Mouse (Mus musculus): ENCODE measurements at regions not wholly inside any gene's neighbourhood (a gene's known extent, or its start where the extent isn't known, plus 50 kb on each side); places are given as distances from the start of the nearest gene placed in this dataset.

DNA sequence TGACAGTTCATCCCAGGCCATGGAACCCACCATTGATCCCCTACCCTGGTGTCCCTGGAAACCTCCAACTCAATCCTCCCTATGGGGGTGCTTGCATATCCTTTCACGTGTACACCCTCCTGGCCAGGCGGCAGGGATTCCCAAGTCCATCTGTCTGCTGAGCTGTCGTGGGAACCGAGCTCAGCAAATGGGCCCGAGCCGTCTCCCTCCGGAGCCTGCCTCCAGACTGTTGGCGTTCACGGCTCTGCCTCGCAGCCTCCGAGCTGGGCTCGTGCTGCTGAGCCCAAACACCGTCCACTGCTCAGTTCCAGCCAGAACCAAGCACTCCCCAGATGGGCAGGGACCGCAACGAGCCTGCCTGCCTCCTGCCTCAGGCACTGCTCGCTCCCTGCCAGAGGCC, 98.8 kb downstream of the 3100002H09Rik start:
- H3K27ac ChIP-seq (ENCODE audit: insufficient read depth, low read depth): no peak overlapping the region
- in situ Hi-C loops (cut with MboI; ENCODE audit: low pct_ligation_motif_present, low pct_unique_long_range_greater_than_20kb, low sequenced_read_pairs) (no loop called here), dilution Hi-C loops (cut with MboI; ENCODE audit: extremely low pct_ligation_motif_present, extremely low pct_unique_long_range_greater_than_20kb, low sequenced_read_pairs) (no loop called here)
- no peak for TF ChIP-seq RAD21 (IDR thresholded peaks at IDR 0.05; ENCODE audit: low read depth, low read length)
- TF ChIP-seq JUND (conservative IDR thresholded peaks at IDR 0.05; ENCODE audit: low read depth, low read length): no peak
- no peak for TF ChIP-seq USF1 (IDR thresholded peaks at IDR 0.05; ENCODE audit: low read depth, low read length)
- no peak for TF ChIP-seq CHD2 (IDR thresholded peaks at IDR 0.05; ENCODE audit: low read length)
- no peak for TF ChIP-seq SMC3 (IDR thresholded peaks at IDR 0.05; ENCODE audit: low read depth, low read length)
- no peak for TF ChIP-seq TBP (conservative IDR thresholded peaks at IDR 0.05; ENCODE audit: low read depth, low read length)
- TF ChIP-seq MAZ (IDR thresholded peaks at IDR 0.05; ENCODE audit: low read depth, low read length): no peak
- TF ChIP-seq IRF4 (IDR thresholded peaks at IDR 0.05; ENCODE audit: low read depth, low read length): no peak
- TF ChIP-seq HCFC1 (IDR thresholded peaks at IDR 0.05; ENCODE audit: low read depth, low read length): no peak
- no peak for TF ChIP-seq SIN3A (IDR thresholded peaks at IDR 0.05; ENCODE audit: low read length)
- no peak for TF ChIP-seq MYC (IDR thresholded peaks at IDR 0.05; ENCODE audit: low read depth, low read length)
- TF ChIP-seq MEF2A (IDR thresholded peaks at IDR 0.05; ENCODE audit: borderline replicate concordance, low read depth, low read length): no peak
- no peak for TF ChIP-seq POLR2AphosphoS2 (IDR thresholded peaks at IDR 0.05; ENCODE audit: low read depth, low read length)
- TF ChIP-seq PAX5 (IDR thresholded peaks at IDR 0.05; ENCODE audit: low read length): no peak
- no peak for TF ChIP-seq CTCF (conservative IDR thresholded peaks at IDR 0.05 in 1 of 2, IDR thresholded peaks at IDR 0.05 in 1 of 2; ENCODE audit: low read depth in 2 of 2, low read length in 2 of 2)
- TF ChIP-seq CHD1 (IDR thresholded peaks at IDR 0.05; ENCODE audit: low read depth, low read length): no peak
- TF ChIP-seq USF2 (conservative IDR thresholded peaks at IDR 0.05; ENCODE audit: low read depth, low read length): no peak
- TF ChIP-seq ZNF384 (IDR thresholded peaks at IDR 0.05; ENCODE audit: low read depth, low read length): no peak
- H3K27me3 ChIP-seq (replicated peaks): peaks cover 96% of the 10 kb centered on the region
- no peak overlapping the region for H3K9ac ChIP-seq (ENCODE audit: insufficient read depth, low read depth)
- H3K79me2 ChIP-seq (replicated peaks; ENCODE audit: control insufficient read depth, extremely low read depth, insufficient read depth, poor library complexity, severe bottlenecking): no peaks in the 10 kb centered on the region
- no peak for DNase-seq (ENCODE audit: extremely low read depth)
- H3K36me3 ChIP-seq (replicated peaks in 1 of 2; ENCODE audit: control insufficient read depth in 1 of 2, insufficient read depth in 1 of 2, low read length in 1 of 2): no peaks in the 10 kb centered on the region
- H3K4me2 ChIP-seq (ENCODE audit: insufficient read depth, low read depth, poor library complexity, severe bottlenecking): no peak overlapping the region
- H3K4me1 ChIP-seq (ENCODE audit: control insufficient read depth in 1 of 2, insufficient read depth in 2 of 2): no peaks in the 10 kb centered on the region
- no peak overlapping the region for H3K4me3 ChIP-seq (replicated peaks in 1 of 3; ENCODE audit: low read depth in 2 of 3, low read length in 2 of 3, poor library complexity in 1 of 3)
- H3K9me3 ChIP-seq (replicated peaks; ENCODE audit: low read length): no peaks in the 10 kb centered on the region

DNA sequence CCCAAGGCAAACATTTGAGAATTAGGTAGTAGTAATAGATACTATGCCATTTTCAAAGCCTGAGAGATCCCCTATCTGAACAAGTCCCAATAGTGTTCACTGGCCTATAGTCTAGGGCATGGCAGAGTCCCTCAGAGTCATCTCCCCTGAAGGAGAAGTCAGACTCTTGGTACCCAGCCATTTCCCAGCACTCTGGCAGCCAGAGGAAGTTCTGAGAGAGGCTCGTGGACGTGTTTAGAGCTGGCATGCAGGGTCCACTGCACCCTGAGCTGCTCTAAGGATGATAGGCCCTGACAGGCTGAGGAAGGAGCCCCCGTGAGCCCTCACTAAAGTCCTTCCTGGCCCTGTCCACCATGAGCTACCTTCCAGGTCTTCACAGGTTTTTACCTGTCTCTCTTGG, 99.8 kb downstream of the 3100002H09Rik start:
- dilution Hi-C loops (cut with MboI; ENCODE audit: extremely low pct_ligation_motif_present, extremely low pct_unique_long_range_greater_than_20kb, low sequenced_read_pairs): no loop called here

More for the DNA sequence above, 99.8 kb downstream of the 3100002H09Rik start:
- Histone ChIP-seq H3K4me2 (ENCODE audit: insufficient read depth, low read depth, poor library complexity, severe bottlenecking) (no peak overlapping the region), H3K79me2 (replicated peaks; ENCODE audit: control insufficient read depth, extremely low read depth, insufficient read depth, poor library complexity, severe bottlenecking) (no peaks in the 10 kb centered on the region), H3K4me1 (ENCODE audit: control insufficient read depth in 1 of 2, insufficient read depth in 2 of 2) (no peaks in the 10 kb centered on the region), H3K36me3 (replicated peaks in 1 of 2; ENCODE audit: control insufficient read depth in 1 of 2, insufficient read depth in 1 of 2, low read length in 1 of 2) (no peaks in the 10 kb centered on the region), H3K4me3 (replicated peaks in 1 of 3; ENCODE audit: low read depth in 2 of 3, low read length in 2 of 3, poor library complexity in 1 of 3) (no peak overlapping the region), H3K9me3 (replicated peaks; ENCODE audit: low read length) (no peaks in the 10 kb centered on the region), H3K27ac (ENCODE audit: insufficient read depth, low read depth) (no peak overlapping the region), H3K9ac (ENCODE audit: insufficient read depth, low read depth) (no peak overlapping the region), H3K27me3 (replicated peaks) (peaks cover 97% of the 10 kb centered on the region)
- no peak for TF ChIP-seq RAD21 (IDR thresholded peaks at IDR 0.05; ENCODE audit: low read depth, low read length)
- TF ChIP-seq TCF12 (IDR thresholded peaks at IDR 0.05; ENCODE audit: low read depth, low read length): no peak
- TF ChIP-seq ZNF384 (IDR thresholded peaks at IDR 0.05; ENCODE audit: low read depth, low read length): no peak
- no peak for DNase-seq (ENCODE audit: extremely low read depth)
- in situ Hi-C loops (cut with MboI; ENCODE audit: low pct_ligation_motif_present, low pct_unique_long_range_greater_than_20kb, low sequenced_read_pairs): no loop called here

Measured in CH12.LX (cell line).